Mouse (Mus musculus): ENCODE results near the gene Acox2.

DNA sequence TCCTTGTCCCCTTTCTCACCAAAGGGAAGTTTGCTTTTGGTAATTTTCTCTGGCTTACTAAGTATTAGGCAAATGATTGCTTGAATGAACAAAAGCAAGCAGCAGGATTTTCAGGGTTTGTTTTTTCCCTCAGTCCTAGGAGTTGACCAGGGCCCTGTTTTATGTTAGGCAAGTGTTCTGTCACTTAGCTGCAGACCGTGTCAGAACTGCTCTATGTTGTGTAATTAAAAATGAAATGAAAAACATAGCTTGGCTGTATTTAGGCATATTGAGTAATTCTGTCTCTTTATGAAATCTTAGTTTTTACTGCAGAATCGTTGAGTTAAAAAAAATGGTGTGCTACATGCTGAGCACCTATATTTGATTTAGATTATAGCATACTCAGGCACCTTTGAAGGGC, 34.3 kb downstream of the Acox2 start:
- TF ChIP-seq CTCF (IDR thresholded peaks at IDR 0.05; ENCODE audit: low read depth, low read length) (no peak), POLR2A (IDR thresholded peaks at IDR 0.05; ENCODE audit: borderline replicate concordance, low read depth, low read length) (no peak)
